Mouse (Mus musculus): ENCODE measurements around the gene Dock11.
A peak's percentile ranks its signal among the peaks of the same experiment; 100 is the strongest.

The Dock11 gene

DNA sequence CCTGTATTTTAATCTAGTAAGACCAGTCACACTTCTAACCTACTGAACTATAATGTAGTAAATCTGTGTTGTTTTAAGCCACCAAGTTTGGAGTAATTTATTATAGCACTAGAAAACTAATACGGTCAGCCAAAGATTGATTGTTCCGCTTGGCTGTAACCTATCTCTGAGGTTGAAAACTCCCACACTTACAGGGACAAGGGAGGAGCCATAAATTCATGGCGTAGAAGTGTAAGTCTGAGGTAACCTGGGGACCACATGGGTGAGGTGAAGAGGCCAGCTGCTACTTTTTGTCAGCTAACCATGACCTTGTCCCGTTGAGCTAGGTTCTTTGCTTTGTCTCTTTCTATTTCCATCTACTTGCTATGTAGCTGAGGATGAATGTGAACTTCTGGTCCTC is 61.5 kb downstream of the Dock11 start:
- DNase-seq (ENCODE audit: low spot score), result no peak

DNA sequence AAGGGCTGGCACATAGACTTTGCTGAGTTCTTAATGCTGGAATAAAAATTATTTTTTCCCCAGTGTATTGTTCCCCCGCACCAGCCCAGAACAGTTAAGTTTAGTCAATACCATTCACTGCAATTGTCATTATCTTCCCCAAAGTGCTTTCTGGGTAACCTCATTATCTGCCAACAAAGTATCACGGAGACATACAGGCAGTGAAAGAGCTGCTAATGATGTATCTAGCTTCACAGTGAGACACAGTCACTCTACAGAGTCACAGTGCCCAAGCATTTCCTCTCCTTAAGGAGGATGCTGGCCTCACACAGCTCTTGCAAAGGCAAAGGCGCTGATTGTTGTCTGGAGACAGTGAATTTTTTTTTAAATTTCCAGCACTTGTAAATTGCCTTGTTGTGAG is 63.3 kb downstream of the Dock11 start:
- DNase-seq (ENCODE audit: low spot score), result no peak

DNA sequence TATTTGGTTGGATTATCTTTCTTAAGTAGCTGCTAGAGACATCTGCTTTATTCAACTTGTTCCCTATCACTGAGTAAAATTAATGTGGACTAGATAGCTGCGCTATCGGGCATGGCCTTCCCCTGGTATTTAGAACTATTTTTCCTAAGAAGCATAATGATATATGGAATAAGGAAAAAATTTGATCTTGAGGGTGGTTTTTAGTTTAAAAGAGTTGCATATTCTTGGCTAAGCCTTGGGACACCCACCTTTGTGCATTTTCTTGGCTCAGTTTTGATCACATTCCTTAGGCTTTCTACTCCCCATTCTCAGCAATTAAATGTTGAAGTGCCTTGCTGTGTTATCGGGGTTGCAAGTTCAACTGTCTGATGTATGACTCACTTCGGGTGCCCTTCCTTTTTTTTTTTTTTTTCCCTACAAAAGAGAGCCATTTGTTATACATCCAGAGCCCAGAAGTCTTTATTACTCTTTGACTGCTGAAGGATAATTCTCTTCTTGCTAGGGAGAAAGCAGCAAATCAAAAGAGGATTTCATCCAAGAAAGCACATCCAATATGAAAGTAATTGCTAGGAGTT is 64.0 kb downstream of the Dock11 start:
- DNase-seq (ENCODE audit: low spot score), result no peak

DNA sequence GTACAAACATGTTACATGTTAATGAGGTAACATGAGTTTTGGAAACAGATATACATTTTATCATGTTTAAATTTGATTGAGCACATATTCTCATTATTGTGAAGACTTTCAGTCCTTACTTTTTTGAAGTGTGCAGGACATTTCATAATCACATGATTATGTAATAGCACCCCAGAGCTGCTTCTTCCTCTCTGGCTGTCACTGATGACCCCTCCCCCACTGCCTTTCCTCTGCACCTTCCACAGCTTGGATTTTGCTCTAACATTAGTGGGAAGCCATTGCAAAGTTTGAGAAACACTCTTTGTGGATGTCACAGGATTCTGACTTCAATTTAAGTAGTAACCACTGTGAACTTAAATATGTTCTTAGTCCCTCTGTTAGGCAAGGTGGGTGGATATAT is 67.6 kb downstream of the Dock11 start:
- DNase-seq (ENCODE audit: low spot score), result no peak

DNA sequence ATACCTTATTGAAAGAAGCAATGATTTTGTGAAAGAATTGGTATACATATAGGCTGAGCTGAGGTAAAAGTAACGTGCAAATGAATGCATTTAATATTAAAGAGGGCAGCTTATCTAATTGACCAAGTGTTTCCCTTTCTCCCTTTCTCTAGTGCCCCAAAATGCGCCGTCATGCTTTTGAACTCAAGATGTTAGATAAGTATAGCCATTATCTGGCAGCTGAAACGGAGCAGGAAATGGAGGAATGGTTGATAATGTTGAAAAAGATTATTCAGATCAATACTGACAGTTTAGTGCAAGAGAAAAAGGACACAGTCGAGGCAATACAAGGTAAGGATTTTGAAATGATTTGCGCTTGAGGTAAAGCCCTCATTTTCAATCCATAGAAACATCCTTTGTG is 74.5 kb downstream of the Dock11 start:
- no peak for DNase-seq (ENCODE audit: low spot score)

DNA sequence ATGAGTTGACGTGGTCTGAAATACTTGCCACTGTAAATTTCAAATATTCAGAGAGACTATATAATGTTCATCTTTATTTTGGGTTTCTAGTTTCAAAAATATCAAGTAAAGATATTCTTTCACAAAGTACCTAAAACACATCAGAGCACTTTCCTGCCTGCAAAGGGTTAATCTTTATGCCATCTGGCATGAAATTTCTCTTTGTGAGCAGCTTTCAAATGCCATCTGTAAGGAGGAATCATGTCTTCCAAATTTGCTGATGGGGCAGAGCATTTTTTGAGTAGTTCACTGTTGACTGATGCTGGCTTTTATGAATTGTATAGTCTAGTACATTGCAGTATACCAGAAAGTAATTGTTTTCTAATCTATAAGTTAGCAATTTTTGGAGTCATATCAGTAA is 80.6 kb downstream of the Dock11 start:
- DNase-seq (ENCODE audit: low spot score), result no peak

DNA sequence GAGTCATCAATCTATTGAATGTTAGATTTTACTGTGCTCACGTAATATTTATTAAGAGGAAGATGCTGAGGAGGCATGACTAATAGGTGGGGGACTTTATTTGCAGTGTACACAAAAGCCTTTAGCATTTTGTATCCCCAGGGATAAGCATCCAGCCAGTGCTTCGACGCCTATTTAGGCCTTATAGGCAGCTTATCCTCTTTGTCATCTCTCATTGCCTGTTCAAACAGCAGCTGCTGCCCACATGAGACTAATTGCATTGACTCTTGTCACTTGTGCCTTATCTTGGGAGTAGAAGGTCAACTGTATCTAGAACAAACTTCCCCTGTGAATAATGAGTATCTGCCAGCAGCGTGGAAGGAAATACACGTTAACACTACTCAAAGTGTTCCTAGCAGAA is 88.0 kb downstream of the Dock11 start:
- DNase-seq (ENCODE audit: low spot score), result no peak

DNA sequence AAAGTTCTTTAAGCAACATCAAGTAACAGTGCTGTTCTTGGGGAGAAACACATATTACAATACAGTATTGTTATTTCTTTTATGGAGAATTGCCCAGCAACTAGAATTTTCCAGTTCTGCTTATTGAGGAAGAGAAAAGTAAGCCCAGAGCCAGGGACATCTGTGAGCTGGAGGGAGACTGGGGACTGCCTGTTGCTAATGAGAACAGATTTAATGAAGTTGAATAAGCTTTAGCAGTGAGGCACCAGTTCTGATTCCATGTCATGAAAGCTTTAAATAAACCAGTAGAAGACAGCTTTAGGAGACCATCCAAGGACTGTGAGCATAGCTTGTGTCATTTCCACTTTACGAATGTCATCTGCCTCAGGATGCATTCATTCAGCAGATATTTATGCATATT is 99.3 kb downstream of the Dock11 start:
- DNase-seq (ENCODE audit: low spot score), result peak; percentile 15

DNA sequence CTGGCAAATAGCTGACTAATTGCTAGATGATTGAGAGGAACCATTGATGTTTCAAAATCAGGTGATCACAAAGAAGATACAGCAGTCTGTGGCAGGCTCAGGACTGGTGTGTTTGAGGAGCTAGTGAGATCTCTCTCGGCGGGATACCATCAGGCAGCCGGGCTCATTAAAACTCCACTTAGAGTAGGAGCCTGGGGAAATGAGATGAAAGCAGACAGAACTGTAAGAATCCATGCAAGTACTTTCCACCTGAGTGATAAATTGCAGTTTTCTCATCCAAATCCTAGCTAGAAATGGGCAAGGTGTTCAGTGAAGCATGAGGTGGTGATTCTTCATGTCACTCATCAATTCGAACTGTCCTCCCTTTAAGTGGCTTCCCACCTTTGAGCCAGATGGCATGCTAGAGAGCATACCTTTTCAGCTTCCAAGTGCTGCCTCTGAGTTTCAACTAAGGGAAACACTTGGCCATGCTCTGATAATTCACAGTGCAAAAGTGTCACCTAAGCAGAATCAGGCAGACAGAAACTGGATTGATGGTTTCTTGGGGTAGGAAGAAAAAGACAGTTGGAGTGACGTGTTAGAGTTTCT is 102.0 kb downstream of the Dock11 start:
- no peak for DNase-seq (ENCODE audit: low spot score)

DNA sequence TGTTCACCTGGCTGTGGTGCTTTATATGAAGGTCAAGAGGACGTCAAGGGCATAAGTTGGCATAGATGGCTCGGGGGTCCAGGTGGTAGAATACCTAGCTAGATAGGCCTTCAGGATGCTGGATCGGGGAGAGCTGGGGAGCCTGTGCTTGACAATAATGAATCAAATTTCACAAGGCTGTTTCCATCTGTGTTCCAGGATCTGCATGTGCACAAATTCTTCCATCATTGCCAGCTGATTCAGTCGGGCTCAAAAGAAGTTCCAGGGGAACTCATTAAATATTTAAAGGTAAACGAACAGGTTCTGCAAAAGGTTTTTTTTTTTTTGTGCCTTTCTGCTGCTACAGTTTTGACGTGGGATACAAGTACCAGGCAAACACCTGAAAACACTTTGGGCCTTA is 105.6 kb downstream of the Dock11 start:
- no peak for DNase-seq (ENCODE audit: low spot score)

DNA sequence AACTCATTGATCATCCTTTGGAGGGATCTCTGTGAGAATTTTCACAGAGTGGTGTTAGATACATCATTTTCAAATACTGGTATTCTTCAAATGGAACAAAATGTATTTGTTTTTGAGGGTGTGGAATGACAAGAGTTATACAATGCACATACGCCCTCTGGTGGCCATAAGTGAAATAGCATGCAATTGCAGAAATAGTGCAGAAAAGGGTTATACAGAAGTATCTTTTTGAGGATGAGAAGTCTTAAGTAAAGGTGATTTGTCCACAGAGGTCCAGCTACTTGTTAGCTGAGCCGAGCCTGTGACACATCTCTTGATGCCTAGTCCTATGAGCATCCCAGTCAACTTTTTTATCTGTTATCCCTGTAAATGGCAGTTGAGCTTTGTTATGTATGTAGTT is 108.4 kb downstream of the Dock11 start:
- DNase-seq (ENCODE audit: low spot score), result peak; percentile 11

DNA sequence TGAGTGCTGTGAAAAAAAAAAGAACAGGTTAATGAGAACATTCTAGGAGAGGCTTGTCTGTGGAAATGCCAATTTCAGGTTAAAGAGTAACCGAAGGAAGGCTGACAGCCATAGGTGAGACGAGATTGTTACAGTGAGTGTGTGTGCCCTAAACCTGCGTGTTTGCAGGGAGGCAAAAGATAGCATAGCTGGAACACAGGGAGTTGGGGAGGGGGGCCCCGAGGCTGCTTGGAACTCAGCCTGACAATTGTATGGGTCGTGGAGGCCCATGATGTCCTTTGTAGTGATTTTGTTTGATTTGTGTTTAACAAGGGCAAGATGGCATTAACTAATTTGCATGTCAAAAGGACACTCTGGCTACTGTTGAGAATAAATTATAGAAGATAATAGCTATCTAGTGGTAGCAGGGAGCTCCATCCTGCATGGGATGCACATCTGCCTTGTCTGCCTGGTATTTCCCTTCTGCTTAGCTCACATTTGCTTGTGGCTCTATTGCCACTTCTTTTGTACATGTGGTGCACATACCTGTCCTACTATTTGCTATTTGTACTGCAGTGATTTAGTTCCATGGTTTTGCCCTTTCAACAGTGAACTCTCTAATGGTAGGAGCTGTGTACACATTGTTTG is 109.3 kb downstream of the Dock11 start:
- no peak for DNase-seq (ENCODE audit: low spot score)

DNA sequence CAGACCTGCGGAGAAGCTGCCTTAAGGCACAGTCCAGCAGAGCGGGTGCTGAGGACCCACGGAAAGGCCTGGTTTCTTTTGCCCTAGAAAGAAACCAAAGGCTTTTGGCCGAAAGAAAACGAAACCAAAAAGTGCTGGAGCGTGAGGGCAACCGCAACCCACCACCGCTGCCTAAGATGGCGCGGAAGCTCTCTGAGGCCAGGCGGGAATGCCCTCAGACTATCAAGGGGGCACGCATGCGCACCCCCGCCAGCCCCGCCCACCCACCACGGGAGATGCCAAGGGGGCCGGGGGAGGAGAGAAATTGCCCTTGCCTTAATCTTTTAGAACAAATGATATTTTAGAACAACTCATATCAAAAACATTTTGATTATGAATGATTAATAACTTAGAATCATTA is 137.0 kb downstream of the Dock11 start:
- DNase-seq (ENCODE audit: low spot score), result no peak

DNA sequence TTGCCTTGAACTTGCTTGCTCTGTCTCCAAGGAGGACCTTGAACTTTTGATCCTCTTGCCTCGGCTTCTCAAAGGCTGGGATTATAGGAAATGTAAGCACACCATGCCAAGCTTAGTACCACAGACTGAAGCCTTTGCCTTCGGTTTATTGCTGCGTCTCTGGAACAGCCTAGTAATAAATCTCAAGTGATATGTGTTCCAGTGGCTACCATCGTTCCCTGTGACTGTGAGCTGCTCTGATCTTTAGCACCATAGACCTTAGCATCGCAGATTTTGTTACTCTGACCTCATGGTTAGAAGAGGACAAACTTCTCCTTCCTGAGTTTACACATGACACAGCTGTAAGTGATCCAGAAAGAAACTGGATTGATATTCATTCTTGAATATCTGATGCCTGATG is 142.5 kb downstream of the Dock11 start:
- DNase-seq (ENCODE audit: low spot score), result no peak

DNA sequence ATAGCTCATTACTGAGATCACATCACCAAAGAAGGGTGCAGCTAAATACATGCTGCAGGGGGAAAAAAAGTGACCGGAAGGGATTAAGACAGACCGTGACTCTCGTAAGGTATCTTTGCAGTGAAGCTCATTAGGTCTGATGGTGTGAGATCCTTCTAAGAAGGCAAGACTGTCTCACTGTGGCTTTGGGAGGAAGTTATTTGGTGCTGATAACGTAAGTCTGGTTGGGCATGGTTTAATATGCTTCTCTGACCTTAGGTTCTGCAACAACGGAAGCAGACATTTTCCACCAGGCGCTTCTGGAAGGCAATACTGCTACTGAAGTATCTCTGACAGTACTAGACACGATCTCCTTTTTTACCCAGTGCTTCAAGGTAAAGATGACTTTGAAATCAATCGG is 145.4 kb downstream of the Dock11 start:
- no peak for DNase-seq (ENCODE audit: low spot score)

DNA sequence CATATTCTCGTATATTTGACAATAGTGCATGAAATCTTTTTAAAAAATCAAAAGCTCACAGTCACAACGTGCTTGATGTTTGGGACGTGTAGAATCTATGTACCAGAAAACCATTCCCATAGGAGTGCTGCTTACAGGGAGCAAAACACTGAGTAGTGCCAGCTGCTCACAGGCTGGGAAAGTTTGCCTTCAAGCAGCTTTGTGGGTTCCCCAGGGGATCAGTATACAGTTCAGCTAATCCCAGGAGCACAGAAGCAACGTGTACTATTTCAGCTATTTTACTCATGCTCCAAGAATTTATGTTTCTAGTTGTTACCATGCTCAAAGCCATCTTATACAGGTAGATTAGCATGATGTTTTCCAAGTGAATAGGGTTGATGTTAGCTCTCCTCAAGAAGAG is 157.1 kb downstream of the Dock11 start:
- DNase-seq (ENCODE audit: low spot score), result no peak

DNA sequence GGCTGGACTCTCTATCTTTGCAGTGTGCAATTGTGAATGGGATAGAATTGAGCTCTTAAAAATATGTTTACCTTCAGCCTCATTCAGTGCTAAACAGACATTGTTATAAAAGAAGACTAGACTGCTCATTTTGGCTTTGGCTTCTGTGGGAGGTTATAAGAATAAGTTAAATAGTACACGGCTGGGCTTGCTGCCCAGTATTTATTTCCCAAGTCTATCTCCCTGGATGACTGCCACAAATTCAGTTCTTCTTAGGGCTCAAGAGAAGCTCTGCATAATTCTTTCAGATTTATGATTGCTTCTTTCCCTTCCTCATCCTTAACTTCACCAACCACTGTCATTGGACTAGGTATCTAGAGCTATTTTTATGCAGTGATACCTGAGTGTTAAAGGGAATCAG is 158.8 kb downstream of the Dock11 start:
- no peak for DNase-seq (ENCODE audit: low spot score)

DNA sequence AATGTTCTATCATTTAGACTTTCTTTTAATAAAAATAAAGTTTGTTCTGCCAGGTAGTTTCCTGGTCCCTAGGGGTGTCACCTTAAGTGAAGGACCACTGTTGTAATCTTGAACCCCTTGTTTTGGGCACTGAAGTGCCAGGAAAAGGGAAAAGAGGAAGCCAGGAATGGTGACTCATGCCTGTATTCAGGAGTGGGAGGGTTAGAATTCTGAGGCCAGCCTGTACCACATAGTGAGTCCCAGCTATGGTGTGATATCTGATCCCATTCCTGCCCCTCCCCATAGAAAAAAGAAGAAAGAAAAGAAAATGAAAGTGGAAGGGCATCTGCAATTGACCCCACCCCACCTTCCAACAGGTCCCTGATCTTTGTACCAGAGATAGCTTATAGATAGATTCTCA is 161.7 kb downstream of the Dock11 start:
- no peak for DNase-seq (ENCODE audit: low spot score)

DNA sequence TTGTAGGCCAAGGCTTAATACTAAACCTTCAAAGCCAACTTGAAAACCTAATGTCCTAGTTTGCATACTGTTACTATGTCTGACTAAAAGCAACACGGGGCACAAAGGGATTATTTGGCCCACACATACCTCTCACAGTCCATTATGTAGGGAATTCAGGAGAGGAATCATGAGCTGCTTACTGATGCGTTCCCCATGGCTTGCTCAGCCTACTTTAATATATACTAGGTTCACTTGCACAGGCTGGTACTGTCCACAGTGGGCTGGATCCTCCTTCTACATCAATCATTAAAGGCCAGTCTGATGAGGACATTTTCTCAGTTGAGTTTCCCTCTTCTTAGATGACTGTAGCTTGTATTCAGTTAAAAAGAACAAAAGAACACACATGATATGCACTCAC is 185.4 kb downstream of the Dock11 start:
- DNase-seq (ENCODE audit: low spot score), result no peak

DNA sequence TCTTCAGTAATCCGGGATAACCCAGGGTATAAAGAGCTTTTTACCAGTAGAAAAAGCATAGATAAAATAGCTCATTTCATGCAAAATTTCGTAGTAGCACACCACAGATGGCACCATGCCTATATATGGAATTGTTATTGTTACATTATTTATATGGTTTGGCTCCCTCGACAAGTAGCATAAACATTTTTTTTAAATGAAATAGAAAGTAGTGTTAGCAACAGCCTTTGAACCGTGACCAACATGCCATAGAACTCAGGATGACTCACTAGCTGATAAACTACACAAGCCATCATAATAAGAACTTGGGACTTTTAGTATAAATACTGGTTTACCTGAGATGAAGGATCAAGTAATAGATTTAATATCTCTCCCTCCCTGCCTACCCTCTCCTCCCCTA is 188.5 kb downstream of the Dock11 start:
- DNase-seq (ENCODE audit: low spot score), result no peak

DNA sequence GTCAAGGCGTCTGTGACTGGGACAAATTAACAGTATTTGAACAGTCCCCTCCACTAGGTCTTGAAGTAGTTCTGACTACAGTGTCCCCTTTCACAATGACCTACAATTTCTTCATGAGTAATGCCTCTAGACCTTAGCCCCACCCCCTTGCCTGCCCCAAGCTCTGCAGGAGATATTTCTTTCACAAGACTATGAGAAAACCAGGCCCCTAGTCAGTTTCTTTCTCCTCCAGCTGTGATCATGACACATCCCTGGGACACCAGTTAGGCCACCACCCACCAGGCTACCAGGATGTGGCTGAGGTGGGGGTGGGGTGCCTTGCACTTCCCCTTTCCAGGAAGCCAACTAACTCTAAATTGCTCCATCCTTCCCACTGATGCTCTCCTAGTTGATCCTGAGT is 194.3 kb downstream of the Dock11 start:
- DNase-seq (ENCODE audit: low spot score), result peak; percentile 4

DNA sequence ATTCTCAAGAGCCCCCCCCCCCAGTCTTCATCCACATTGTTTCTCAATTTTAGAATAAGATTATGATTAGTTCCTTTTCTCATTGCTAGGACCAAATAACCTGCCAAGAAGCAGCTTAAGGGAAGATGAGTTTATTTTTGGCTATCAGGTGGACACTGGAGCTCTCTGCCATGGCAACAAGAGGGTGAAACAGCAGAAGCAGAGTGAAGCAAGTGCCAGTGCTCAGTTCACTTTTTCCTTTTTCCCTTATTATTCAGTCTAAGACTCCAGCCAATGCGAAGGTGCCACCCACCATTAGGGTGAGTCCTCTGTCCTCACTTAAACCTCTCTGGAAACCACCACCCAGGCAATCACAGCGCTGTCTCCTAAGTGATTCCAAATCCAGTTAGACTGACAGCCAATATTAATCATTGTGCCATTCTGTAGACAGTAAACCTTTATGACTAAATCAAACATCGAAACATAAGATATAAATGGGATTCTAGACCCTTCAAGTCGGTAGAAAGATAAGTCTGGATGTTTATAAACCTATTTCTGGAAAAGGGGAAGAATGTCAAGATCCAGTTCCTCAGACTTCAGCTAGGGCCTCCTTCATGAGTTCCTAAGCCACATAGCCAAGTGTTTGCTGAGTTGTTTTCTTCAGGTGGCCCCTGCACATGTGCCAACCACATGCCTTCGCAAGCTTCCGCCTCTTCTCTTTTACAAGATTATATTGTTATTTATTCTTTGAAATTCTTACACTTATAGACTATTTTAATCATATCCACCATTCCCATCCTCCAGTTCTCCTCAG is 200.0 kb downstream of the Dock11 start:
- no peak for DNase-seq (ENCODE audit: low spot score)

DNA sequence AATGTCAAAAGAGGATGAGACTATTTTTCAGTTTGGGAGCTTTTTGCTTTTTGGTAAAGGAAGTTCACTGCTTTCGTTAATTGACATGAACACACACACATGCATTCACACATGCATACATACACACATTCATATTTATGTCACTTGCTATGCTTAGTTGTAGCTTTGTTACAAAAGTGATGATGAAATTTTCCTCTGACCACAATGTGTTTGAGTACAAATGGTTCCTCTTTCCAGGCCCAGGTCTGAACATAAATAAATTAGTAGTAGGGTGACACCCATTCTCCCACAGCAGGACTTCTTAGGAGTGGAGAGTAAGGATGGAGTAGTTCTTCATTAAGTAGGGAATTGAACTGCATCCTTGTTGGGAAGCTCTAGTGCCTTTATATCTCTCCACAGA is 212.3 kb downstream of the Dock11 start:
- no peak for DNase-seq (ENCODE audit: low spot score)
